Mouse (Mus musculus) G1E-ER4 (cell line): Measurements from ENCODE around the gene Dennd1a. TPM values are rescaled to one million over a fixed set of nuclear protein-coding genes. Genes with fewer than 3 reads are reported as not detected.
A peak's percentile ranks its signal among the peaks of the same experiment; 100 is the strongest.

ENCODE experiments used
- GATA1 ChIP-seq: IDR thresholded peaks from one replicate; pipeline ENCODE4 v1.8.0; 2012; ENCODE audit warnings: low read length, inconsistent platforms
- polyA plus RNA-seq: library from polyadenylated mRNA; stranded (reverse); fragments of >175 nt; gene quantifications from 2 replicates; pipeline ENCODE4 v1.2.3, GENCODE M21; 2012

The Dennd1a gene
- polyA plus RNA-seq, 1 experiment = 55.0 TPM

DNA sequence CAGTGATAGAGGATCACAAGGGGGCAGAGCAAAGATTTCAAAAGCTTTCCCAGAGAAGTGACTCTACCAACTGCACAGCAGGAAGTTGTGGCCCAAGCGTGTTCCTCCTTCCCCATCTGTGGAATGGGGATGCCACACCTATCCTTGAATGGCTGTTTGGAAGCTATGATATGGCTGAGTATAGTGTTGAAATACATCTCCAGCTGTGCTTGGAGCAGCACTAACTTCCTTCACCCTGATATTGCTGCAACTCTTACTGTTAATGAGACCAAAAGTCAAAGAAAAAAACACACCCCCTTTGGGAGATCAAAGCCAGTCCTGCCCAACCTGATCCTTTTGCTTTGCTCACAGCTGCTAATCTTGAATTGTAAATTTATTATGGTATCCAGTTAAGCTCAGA lies 221.3 kb downstream of the Dennd1a start:
- no peak for TF ChIP-seq GATA1

DNA sequence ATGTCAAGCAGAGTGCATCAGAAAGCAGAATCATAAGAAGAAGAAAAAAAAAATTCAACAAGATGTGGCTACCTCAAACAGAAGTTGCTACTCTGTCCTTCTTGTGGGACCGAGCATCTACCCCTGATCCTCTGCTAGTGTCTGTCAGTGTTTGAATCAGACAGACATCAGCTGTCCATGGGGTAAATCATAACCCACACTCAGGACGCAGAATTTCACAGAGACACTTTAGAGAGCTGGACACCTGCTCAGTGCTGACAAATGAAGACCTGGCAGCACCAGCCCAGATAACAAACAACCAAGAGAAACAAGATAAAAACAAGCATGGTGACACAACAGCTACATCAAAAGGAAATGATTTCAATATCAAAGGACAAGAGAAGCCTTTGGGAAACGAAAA lies 222.9 kb downstream of the Dennd1a start:
- no peak for TF ChIP-seq GATA1

DNA sequence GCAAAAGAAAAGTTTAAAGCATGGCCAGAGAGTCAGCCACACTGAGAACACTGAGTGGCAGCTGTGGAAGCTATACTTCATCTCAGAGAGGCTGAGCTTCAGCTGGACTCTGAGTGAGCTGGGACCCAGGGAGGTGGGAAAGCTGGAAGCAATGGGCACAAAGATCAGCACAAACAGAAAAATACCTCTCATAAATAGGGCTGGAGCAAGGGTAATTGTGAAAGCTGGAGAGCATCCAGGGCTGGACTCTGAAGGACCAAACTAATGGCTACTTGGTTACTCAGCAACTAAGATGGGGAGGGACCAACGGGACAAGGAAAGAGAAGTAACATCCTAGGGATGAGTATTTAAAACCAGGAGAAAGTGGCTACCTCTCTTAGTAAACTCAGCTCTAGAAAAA lies 225.0 kb downstream of the Dennd1a start:
- no peak for TF ChIP-seq GATA1

DNA sequence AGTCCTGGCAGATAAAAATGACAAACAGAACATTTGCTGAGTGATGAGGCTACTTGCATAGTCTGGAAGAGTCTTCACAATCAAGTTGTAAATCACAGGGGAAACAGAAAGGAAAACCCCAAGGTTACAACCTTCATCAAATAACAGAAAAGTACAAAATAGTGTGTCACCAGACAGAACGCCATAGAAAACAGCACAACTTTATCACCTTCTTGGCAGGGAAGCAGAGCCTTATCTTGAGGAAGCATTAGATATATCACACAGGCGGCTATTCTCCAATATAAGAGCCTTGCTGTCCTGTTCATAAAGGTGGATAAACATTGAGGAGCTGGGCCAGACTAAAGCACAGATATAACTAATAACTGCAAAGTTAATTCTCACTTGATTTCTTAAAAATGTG lies 225.7 kb downstream of the Dennd1a start:
- peak; percentile 40 for TF ChIP-seq GATA1

DNA sequence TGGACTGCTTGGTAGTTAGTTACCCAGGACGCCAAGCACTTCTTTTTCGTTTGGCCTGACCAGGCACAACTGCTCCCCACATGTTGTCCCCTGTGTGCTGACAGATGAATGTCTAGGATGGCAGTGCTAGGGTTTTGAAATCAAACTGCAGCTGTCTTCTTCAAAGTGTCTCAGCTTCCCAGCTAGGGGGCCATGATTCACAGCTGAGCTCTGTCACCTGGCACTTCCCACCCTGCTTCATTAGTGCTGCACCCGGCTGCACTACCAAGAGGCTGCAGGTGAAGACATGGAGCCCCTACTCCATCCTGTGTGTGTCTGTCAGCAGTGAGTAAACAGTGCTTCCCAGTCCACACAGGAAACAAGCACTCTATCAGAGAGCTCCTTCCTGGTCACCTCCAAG lies 234.8 kb downstream of the Dennd1a start:
- TF ChIP-seq GATA1 = no peak

DNA sequence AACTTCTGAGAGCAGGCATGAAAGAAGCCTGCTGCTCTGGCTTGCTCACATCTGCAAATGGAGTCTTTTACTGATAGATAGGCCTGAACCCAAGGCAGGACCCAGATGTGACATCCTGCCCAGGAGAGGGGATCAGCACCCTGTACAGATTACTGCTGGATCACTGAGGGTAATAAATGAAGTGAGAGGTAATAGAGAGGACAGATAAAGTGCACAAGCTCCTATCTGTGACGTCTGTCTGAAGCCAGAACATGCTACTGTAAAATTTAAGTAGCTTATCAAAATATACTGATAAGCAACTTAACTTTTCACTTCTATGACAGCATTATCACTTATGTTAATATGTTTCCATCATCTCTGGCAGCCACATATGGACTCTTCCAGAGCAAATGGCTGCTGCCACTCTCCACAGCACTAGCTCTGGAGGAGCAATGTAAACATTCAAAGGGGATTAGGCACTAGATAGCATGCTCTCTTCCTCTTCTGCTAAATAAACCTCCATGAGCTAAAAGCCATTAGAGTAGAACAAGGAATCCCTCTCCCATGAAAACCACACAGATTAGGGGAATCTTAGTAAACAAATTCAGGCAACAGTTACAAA lies 235.6 kb downstream of the Dennd1a start:
- TF ChIP-seq GATA1 = peak; percentile 12

DNA sequence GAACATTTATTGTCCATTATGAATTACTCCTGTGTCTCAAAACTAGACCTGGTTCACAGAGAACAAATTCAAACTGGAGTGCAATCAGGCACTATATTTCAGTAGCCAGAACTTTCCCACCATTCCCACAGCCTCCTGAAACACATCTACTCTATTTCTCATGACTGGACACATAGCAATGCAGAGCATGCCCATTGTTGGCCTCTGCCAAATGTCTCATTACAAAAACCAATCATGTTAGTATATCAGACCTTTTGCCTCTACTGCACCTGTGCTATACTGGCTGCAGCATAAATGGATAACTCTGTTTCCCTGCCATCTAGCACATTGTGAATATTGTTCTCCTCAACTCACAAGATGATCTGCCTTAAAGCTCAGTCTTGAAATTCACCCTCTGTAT lies 238.2 kb downstream of the Dennd1a start:
- TF ChIP-seq GATA1 = no peak

DNA sequence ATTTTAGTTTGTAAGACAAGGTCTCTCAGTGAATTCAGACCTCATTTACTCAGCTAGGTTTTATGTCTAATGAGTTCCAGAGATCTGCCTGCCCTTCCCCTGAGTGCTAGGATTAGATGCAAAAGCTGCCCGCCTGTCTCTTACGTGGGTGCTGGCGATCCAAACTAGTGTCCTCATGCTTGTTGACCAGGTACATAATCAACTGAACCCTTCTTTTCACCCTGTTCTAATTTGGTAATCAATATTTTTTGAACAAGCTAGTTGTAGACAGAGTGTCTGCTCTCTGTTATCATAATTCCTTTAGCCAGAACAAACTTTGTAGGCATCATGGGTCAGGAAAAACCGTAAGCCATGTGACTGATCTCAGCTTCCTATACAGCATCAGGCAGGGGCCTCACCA lies 241.9 kb downstream of the Dennd1a start:
- TF ChIP-seq GATA1 = no peak

DNA sequence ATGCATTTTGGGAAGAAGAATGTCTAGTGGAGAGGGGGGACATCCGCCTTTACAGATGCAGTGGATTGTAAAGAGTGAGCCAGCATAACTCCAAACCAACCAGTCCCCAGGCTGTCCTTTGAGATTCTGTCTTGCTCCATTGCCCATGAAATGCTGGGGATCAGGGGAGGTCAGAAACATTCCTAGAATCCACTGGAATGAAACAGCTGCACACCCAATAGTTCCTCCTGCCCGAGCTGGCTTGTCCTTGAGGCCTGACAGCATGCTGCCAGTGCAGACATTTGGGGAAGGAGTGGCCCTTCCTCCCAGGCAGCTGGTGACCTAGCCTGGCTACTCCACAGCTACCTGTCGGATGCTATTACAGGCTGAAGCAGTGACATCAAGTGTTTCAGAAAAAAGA lies 246.3 kb downstream of the Dennd1a start:
- no peak for TF ChIP-seq GATA1

DNA sequence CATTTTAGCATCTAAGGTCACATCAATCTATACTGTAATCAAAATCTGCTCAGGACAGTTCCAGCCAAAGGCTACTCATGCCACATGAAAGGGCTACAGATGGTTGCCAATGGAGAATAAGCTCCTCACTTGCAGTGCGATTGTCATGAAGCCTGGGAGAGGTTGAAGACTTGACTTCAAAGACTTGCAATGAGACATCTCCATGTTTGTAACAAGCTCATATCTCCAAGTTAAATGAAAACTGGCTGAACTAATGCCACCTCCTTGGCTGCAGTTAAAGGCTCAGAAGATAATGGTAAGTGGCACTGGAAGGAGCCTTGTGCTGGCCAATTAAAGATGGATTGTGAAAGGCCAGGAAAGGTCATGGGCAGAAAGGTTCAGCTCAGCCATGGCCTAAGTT lies 247.6 kb downstream of the Dennd1a start:
- no peak for TF ChIP-seq GATA1

DNA sequence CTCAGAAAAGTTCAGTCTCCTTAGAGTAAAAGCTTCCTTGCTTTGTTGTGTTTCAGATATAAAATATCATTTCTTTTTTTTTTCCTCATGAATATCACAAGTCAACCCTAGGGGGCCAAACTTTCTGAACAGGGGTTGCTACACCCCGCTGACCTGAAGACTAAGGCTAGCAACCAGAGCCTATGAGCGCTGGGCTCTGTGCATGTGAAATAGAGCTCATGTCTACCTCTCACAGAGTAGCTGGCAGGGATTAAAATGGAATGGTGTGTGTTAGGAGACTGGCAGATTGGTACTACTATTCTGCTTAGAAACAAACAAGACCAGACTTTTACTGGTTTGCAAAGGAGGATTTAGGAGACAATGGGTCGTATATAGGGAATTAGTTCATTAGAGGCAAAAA lies 258.9 kb downstream of the Dennd1a start:
- TF ChIP-seq GATA1 = no peak

DNA sequence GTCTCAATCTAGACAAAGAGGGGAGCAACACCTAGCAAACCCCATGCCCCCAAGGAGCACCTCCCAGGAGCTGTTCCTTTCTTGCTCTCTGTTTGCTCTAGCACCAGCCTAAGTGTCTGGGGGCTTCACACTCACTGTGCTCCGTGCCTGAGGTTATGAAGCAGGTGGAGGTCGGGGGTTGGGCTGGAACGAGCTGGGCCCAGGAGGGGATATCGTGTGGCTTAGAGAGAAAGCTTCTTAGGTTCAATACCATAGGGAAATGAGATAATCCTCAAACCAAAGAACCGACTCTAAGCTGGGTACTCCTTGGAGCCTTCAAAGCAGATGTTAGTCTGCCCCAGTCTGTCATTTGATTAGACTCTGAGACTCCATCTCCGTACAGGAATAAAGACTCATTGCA lies 261.6 kb downstream of the Dennd1a start:
- TF ChIP-seq GATA1 = no peak

DNA sequence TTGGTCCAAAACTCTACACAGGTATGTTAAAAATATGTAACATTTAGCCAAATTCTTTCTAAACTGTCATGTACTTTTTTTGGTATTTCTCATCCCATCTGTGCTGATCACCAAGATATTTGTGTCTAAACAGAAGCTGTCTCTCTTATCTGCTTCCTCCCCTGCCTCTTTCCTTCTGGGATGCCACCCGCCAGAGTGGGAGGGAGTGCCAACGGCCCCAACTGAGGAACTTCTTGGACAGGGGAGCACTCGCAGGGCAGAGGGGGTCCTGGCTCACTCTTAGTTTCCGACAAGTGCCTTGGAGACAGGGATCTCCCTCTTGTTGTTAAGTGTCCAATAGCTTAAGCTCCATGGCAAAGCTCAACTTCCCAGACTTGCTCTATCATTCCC lies 263.5 kb downstream of the Dennd1a start:
- TF ChIP-seq GATA1 = no peak

DNA sequence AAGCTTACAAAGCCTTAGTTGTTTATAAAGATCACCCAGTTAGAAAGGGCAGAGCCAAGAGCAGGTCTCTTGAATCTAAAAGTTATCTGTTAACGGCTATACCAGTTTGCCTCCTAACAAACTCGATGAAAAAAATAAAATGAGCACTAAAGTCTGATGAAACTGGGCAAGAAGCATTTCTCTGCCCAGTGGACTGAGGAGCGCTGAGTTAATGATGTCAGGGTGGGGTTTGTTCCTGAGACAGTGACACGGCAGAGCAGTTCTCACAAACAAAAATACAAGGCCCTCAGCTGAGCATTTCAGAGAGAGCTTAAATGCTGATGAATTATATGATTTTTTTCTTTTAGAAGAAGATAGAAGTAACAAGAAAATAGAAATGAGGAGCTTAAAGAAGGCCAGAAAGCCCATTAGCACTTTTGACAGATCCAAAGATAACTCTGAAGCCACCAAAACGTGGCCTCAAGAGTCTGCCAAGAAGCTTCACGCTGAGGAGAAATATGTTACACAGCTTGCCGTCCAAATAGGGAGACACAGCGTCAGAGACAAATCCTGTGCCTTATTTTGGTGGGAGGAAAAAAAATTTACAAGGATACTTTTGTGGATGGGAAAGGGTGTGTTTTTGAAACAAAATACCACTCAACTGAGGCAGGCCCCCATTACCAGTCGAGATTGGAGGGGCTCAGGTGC lies 264.0 kb downstream of the Dennd1a start:
- no peak for TF ChIP-seq GATA1

DNA sequence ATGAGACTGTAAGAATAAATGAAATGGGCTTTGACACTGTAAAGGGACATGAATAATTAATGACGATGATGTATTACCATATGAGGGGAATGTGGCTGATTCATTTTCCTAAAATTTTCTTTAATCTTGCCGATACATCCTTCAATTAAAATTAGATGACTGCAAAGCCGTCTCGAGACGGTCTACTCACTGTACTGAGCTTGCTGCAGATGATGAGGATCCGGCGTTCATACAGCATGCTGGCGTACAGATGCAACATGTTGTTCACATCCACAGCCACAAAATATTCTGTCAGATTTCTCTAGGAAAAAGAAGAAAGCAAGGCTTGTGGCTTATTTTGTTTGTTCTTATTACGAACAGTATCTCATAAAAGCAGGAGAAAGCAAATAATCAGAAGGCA lies 266.0 kb downstream of the Dennd1a start:
- TF ChIP-seq GATA1 = no peak

DNA sequence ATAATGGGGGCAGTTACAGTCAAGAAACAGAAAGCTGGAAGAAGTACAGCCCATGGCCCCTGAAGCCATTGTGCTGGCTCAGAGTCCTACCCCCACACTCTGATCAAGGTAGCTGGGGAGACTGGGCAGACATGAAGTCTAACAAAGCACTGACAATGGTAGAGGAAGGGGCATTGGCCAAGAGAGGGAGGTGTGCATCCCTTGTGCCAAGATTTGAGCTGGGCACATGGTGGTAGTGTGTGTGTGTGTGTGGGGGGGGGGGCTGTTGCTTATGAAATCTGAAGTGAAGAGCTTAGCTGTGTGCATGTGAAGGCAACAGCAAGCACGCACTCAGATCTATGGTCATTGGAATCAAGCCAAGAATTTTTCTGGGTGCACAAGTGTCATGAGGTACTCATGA lies 272.5 kb downstream of the Dennd1a start:
- TF ChIP-seq GATA1 = no peak

DNA sequence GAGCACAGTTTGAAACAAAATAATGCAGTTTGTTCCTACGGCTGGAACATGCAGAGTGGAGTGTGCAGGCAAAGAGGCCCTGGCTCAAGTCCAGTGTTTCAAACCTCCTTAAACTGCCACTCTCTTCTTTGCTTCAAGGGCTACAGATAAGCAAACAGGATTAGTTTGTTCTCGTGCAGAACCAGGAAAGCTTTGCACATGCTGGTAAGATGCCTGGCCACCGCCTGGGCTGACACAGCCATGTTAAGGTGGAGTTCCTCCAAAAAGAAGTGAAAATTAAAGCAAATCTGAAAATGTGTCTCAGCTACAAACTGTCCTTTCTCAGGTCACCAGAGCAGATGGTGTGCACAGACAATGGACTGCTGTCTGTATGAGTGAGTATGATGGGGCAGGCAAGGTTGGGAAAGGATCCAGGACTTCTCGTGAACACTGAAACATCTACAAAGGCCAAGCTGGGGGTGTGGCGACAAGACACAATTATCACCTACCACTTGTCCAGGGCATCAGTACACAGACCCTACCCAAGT lies 273.3 kb downstream of the Dennd1a start:
- no peak for TF ChIP-seq GATA1
